Mouse (Mus musculus) CD4-positive naive resting alpha-beta T cell, adult 57 days (primary cell): ENCODE data around the gene Gm45902. TPM values are rescaled to one million over a fixed set of nuclear protein-coding genes. Genes with fewer than 3 reads are reported as not detected.

ENCODE experiments used
- total RNA-seq: library from RNA; stranded (reverse); gene quantifications from one replicate; pipeline ENCODE4 v1.2.4, GENCODE M21; 2023

The Gm45902 gene
- total RNA-seq = 19.3 TPM

DNA sequence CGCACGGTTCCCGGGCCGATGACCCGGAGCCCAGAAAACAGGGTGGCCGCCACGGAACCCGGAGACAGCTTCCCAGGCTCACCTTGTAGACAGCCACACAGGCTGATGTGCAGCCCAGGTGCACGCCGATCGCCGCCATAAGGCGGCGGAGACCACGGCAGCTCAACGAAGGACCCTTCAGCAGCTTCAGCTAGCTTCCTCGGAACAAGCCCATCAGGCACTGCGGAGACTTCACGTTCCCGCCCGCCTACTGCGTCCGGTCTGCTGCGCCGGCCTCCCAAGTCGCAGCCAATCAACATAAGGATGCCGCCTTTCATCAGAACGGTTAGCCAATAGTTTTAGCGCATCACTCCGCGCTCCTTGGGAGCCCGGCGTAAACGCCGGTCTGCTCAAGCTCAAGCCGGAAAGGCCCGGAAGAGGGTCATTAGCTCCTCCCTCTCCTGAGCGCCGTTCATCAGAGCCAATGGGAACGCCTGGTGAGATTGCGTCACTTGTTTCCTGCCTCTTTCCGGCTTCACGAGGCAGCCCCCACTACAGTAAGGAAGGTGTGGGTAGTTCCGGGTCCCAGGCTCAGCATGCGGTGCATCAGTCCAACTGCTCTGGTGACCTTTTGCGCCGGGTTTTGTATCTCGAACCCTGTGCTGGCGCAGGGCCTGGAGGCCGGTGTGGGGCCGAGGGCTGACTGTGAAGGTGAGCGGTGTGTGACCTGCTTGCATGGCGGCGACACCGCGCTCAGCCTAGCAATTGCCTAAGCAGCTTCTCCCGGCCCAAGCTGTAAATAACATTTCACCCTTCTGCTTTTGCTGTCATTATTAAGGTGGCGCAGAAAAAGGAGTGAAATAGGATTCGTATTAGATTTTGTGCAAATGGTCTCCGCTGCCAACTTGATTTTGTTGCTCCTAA lies at the start of gene Gm45902, which contains the start of the genes Hspa14 and Cdnf:
Gene Gm45902 (minus strand): TSS at position 239 of the 903 bp plus-strand sequence.
Gene Hspa14 (minus strand): TSS at position 263 of the 903 bp plus-strand sequence.
Gene Cdnf (plus strand): TSS at position 479 of the 903 bp plus-strand sequence.

DNA sequence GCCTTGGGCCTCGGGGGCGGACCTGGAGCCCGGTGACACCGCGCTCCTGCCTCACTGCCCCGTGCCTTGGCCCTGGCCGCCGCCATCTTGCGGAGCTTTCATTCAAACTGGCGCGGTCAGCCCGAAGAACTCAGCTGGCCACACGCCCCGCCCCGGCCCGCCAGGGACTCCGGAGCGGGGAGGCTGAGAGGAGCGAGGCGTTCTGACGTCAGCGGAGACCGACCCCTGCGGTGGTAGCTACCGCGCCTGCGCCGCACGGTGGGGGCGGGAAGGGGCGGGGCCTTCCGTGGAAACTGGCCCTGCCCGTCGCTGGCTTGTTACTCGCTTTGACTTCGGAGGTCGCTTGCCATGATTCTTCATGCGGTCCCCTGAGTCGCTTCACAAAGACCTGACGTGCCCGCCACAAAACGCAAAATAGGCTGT lies 37.7 kb downstream of the Gm45902 start, which contains the start of gene Suv39h2:
Gene Suv39h2 (minus strand): TSS at position 171 of the 423 bp plus-strand sequence.

Other genes with a start within 250 kb of the Gm45902 start
- gene Nmt2, start 228.6 kb downstream of the Gm45902 start, total RNA-seq = 34.6 TPM
- 8.0 TPM for gene Rpp38, start 180.1 kb downstream of the Gm45902 start, total RNA-seq
- not detected for gene Acbd7, start 176.6 kb downstream of the Gm45902 start, total RNA-seq
- gene Olah, start 115.6 kb downstream of the Gm45902 start, total RNA-seq = not detected
- not detected for gene Meig1, start 90.1 kb downstream of the Gm45902 start, total RNA-seq
- 34.9 TPM for gene Dclre1c, start 88.7 kb downstream of the Gm45902 start, total RNA-seq
- gene Suv39h2, start 37.8 kb downstream of the Gm45902 start, total RNA-seq = 1.9 TPM
- gene Hspa14, start within 50 bp of the Gm45902 start, total RNA-seq = 104 TPM
- 0.62 TPM for gene Cdnf, start 240 bp upstream of the Gm45902 start, total RNA-seq
- gene Fam107b, start 57.7 kb upstream of the Gm45902 start, total RNA-seq = 356 TPM